Mouse (Mus musculus): ENCODE measurements around the gene Mapkapk2. TPM values are rescaled to one million over a fixed set of nuclear protein-coding genes. Genes with fewer than 3 reads are reported as not detected.

Mapkapk2 gene
- polyA plus RNA-seq, 1 experiment from 2014 or later = 18.3 TPM

DNA sequence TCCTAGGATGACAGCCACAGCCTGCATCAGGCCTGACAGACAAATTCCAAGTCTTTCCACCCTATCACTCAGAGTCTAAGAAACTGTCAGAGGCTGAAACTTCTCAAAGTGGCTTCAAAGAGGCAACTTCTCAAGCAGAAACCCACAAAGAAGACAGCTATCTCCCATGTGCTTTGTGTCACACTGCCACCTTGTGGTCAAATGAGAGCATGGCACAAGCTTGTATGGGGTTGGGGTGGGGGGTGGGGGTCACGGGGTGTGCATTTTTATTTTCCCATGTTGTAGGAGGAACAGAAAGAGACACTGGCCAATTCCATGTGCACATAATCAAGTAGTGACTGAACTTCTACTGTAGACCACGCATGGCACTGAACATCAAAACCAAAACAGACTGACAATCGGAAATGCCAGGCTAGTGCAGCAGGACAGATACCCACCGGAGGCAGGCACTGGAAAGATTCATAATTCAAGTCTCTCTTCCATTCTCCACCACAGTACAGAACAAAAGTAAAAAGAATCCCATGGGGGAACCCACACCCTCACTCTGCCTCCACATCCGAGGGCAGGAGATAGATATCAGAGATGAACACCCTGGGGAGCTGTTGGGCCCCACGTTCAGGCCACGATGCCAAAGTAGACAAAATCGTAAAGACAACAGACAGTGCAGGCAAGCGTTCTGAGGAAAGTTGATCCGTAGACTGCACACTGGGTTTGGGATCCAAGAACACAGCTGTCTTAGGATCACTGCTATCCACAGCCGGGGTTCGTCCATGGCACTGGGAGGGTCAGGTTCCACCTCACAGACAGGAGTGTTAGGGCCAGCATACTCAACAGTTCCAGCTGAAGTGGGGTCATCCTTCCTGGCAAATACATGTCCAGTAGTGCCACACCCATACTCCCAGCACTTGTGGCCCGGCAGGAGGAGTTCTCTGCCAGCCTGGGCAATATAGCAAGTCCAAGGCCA lies 37.1 kb downstream of the Mapkapk2 start:
- Histone ChIP-seq H3K9ac (replicated peaks) (no peak overlapping the region; the same call in 1 of the 2 replicates), H3K27ac (ENCODE audit: low read depth) (0 out of 2 replicates have a peak overlapping the region, but pooled peaks have one; percentile 11), H3K36me3 (replicated peaks; ENCODE audit: insufficient read depth, low read length) (peaks cover 27% of the 10 kb centered on the region), H3K4me3 (ENCODE audit: low read depth, low read length) (peak overlapping the region; percentile 27), H3K4me1 (ENCODE audit: insufficient read depth) (peaks cover 38% of the 10 kb centered on the region), H3K27me3 (ENCODE audit: insufficient read depth, low read length) (no peaks in the 10 kb centered on the region), H3K4me2 (ENCODE audit: low read depth, low read length) (peak overlapping the region; percentile 62), H3K9me3 (ENCODE audit: low read length) (no peaks in the 10 kb centered on the region)
- WGBS (ENCODE audit: insufficient replicate concordance) = 45% methylated on average over 13 of the region's 13 CpGs
- peak; percentile 55 for DNase-seq
- no peak for TF ChIP-seq EP300 (IDR thresholded peaks at IDR 0.05; ENCODE audit: low read depth)
- peak; percentile 82 for TF ChIP-seq CTCF (IDR thresholded peaks at IDR 0.05; ENCODE audit: low read depth)
- ATAC-seq = peak; percentile 57

DNA sequence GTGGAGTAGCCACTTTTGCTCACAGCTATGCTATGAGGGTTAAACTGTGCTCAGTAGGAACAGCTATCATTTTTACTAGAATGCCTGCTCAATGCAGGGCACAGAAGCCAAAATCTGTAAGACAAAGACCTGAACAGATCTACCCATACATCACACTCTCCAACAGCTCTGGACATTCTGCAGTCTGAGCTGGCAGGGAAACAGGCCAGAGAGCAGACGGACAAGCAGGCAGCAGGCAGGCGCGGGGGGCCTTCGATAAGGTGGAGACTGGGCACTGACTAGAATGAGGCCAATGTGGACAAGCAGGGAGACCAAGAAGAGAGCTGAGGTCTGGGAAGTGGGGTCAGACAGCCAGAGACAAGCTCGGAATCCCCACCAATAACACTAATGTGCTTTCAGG lies 37.8 kb downstream of the Mapkapk2 start:
- H3K4me3 ChIP-seq (ENCODE audit: low read depth, low read length) = no peak overlapping the region
- no peak overlapping the region for H3K9ac ChIP-seq (replicated peaks)
- no peak overlapping the region for H3K27ac ChIP-seq (ENCODE audit: low read depth)
- H3K27me3 ChIP-seq (ENCODE audit: insufficient read depth, low read length) = no peaks in the 10 kb centered on the region
- H3K4me2 ChIP-seq (ENCODE audit: low read depth, low read length) = no peak overlapping the region
- H3K4me1 ChIP-seq (ENCODE audit: insufficient read depth) = peaks cover 36% of the 10 kb centered on the region
- ATAC-seq (no peak), DNase-seq (no peak)
- TF ChIP-seq EP300 (IDR thresholded peaks at IDR 0.05; ENCODE audit: low read depth) (no peak), CTCF (IDR thresholded peaks at IDR 0.05; ENCODE audit: low read depth) (no peak)
- 84% methylated on average over 5 of the region's 5 CpGs for WGBS (ENCODE audit: insufficient replicate concordance)
- H3K36me3 ChIP-seq (replicated peaks; ENCODE audit: insufficient read depth, low read length) = peaks cover 34% of the 10 kb centered on the region
- no peaks in the 10 kb centered on the region for H3K9me3 ChIP-seq (ENCODE audit: low read length)

DNA sequence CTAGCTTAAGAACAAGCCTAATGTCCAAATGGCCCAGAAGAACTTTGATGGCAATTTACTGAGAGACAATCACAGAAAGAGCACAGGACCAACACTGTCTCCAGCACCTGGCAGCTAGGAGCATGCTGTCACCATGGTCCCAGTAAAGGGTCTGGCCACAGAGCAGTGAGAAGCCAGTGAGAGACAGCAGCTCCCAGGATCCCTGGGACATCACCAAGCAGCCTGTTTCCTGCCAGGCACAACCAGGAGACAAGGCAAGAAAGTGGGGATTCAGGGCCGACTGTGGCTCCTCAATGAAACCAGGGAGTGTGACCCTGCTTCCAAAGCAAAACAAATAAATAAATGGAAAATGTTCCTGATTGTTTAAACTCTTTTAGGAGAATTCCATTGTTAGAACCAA lies 38.2 kb downstream of the Mapkapk2 start:
- 56% methylated on average over 1 of the region's 1 CpGs for WGBS (ENCODE audit: insufficient replicate concordance)
- Histone ChIP-seq H3K4me2 (ENCODE audit: low read depth, low read length) (no peak overlapping the region), H3K4me1 (ENCODE audit: insufficient read depth) (peaks cover 32% of the 10 kb centered on the region), H3K9ac (replicated peaks) (no peak overlapping the region), H3K27ac (ENCODE audit: low read depth) (no peak overlapping the region), H3K9me3 (ENCODE audit: low read length) (no peaks in the 10 kb centered on the region), H3K36me3 (replicated peaks; ENCODE audit: insufficient read depth, low read length) (peaks cover 39% of the 10 kb centered on the region), H3K4me3 (ENCODE audit: low read depth, low read length) (no peak overlapping the region), H3K27me3 (ENCODE audit: insufficient read depth, low read length) (no peaks in the 10 kb centered on the region)
- TF ChIP-seq CTCF (IDR thresholded peaks at IDR 0.05; ENCODE audit: low read depth) = no peak
- TF ChIP-seq EP300 (IDR thresholded peaks at IDR 0.05; ENCODE audit: low read depth) = no peak
- DNase-seq = no peak
- no peak for ATAC-seq

DNA sequence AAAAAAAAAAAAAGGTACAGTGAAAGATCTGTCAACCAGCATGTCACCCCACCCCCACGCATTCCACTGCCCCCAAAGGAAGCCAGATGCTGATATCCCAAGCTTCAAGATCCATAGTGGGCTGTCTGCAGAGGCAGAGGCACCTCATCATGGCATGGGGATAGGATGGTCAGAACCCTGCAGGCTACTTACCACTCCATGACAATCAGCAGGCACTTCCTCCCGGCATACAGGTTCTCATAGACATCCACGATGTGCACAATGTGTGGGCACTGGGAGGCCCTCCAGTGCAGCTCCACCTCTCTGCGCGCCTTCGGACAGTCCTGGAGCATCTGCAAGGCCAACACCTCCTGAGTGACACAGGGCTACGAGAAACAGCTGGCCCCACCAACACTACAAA lies 39.2 kb downstream of the Mapkapk2 start:
- Histone ChIP-seq H3K9ac (replicated peaks) (no peak overlapping the region), H3K27me3 (ENCODE audit: insufficient read depth, low read length) (no peaks in the 10 kb centered on the region), H3K4me1 (ENCODE audit: insufficient read depth) (peaks cover 29% of the 10 kb centered on the region), H3K36me3 (replicated peaks; ENCODE audit: insufficient read depth, low read length) (peaks cover 47% of the 10 kb centered on the region), H3K9me3 (ENCODE audit: low read length) (no peaks in the 10 kb centered on the region), H3K27ac (ENCODE audit: low read depth) (no peak overlapping the region), H3K4me3 (ENCODE audit: low read depth, low read length) (no peak overlapping the region), H3K4me2 (ENCODE audit: low read depth, low read length) (no peak overlapping the region)
- TF ChIP-seq CTCF (IDR thresholded peaks at IDR 0.05; ENCODE audit: low read depth) (no peak), EP300 (IDR thresholded peaks at IDR 0.05; ENCODE audit: low read depth) (no peak)
- DNase-seq (no peak), ATAC-seq (no peak)
- WGBS (ENCODE audit: insufficient replicate concordance) = 80% methylated on average over 7 of the region's 7 CpGs

DNA sequence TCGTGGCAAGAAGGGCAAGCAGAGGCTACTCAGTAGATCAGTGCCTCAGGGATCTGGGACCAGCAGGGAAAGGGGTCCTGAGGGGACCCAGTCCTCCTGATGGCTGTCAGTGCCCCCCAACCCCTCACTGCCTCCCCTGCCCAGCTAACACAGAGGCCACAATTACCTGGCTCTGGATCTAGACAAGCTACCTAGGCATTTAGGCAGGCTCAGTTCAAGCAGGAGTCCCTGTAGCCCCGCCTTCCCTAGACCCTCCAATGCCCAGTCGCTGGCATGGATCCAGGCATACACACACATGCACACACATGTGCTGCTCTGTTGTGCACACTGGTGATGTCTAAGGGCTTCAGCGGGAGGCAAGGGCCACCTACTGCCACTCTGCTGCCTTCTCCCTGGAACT lies 43.4 kb downstream of the Mapkapk2 start:
- DNase-seq (no peak), ATAC-seq (no peak)
- Histone ChIP-seq H3K36me3 (replicated peaks; ENCODE audit: insufficient read depth, low read length) (peaks cover 51% of the 10 kb centered on the region), H3K9me3 (ENCODE audit: low read length) (no peaks in the 10 kb centered on the region), H3K4me3 (ENCODE audit: low read depth, low read length) (no peak overlapping the region), H3K27ac (ENCODE audit: low read depth) (no peak overlapping the region), H3K4me1 (ENCODE audit: insufficient read depth) (peaks cover 6% of the 10 kb centered on the region; the same call in 1 of the 2 replicates), H3K9ac (replicated peaks) (no peak overlapping the region), H3K4me2 (ENCODE audit: low read depth, low read length) (no peak overlapping the region), H3K27me3 (ENCODE audit: insufficient read depth, low read length) (no peaks in the 10 kb centered on the region)
- WGBS (ENCODE audit: insufficient replicate concordance) = 84% methylated on average over 4 of the region's 4 CpGs
- TF ChIP-seq CTCF (IDR thresholded peaks at IDR 0.05; ENCODE audit: low read depth) = no peak
- TF ChIP-seq EP300 (IDR thresholded peaks at IDR 0.05; ENCODE audit: low read depth) = no peak

DNA sequence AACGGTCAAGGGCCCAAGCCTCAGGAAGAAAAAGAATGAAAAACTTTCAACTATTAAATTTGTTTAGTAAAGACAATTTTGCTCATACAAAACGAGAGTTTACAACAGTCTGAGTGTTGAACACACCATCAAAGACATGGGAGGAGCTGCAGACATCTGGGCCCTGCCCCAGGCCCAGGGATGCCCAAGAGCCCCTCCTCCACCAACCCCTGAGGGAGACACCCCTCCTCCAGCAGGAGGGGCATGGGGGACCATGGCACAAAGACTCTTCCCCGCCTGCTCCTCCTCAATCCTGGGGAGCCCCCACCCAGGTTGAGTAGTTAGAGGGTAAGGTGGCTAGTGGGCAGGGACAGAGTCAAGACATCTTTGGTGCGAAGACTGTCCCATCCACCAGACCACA lies 44.0 kb downstream of the Mapkapk2 start:
- peaks cover 51% of the 10 kb centered on the region for H3K36me3 ChIP-seq (replicated peaks; ENCODE audit: insufficient read depth, low read length)
- no peak overlapping the region for H3K27ac ChIP-seq (ENCODE audit: low read depth)
- TF ChIP-seq CTCF (IDR thresholded peaks at IDR 0.05; ENCODE audit: low read depth) = no peak
- no peak for TF ChIP-seq EP300 (IDR thresholded peaks at IDR 0.05; ENCODE audit: low read depth)
- no peak overlapping the region for H3K9ac ChIP-seq (replicated peaks)
- no peaks in the 10 kb centered on the region for H3K27me3 ChIP-seq (ENCODE audit: insufficient read depth, low read length)
- H3K4me1 ChIP-seq (ENCODE audit: insufficient read depth) = peaks cover 7% of the 10 kb centered on the region; the same call in 1 of the 2 replicates
- no peak overlapping the region for H3K4me3 ChIP-seq (ENCODE audit: low read depth, low read length)
- WGBS (ENCODE audit: insufficient replicate concordance) = 68% methylated on average over 4 of the region's 4 CpGs
- DNase-seq (no peak), ATAC-seq (no peak)
- no peaks in the 10 kb centered on the region for H3K9me3 ChIP-seq (ENCODE audit: low read length)
- H3K4me2 ChIP-seq (ENCODE audit: low read depth, low read length) = no peak overlapping the region

Data from liver, postnatal 0 days (tissue).